Mouse (Mus musculus): ENCODE measurements around the gene Coro2b. TPM values are rescaled to one million over a fixed set of nuclear protein-coding genes. Genes with fewer than 3 reads are reported as not detected.

Gene Coro2b
- 19.9 and 22.1 TPM in 2 replicates for polyA plus RNA-seq (2015; fragmentation: Nextera tagmentation; extraction: Ambion mirVana)

DNA sequence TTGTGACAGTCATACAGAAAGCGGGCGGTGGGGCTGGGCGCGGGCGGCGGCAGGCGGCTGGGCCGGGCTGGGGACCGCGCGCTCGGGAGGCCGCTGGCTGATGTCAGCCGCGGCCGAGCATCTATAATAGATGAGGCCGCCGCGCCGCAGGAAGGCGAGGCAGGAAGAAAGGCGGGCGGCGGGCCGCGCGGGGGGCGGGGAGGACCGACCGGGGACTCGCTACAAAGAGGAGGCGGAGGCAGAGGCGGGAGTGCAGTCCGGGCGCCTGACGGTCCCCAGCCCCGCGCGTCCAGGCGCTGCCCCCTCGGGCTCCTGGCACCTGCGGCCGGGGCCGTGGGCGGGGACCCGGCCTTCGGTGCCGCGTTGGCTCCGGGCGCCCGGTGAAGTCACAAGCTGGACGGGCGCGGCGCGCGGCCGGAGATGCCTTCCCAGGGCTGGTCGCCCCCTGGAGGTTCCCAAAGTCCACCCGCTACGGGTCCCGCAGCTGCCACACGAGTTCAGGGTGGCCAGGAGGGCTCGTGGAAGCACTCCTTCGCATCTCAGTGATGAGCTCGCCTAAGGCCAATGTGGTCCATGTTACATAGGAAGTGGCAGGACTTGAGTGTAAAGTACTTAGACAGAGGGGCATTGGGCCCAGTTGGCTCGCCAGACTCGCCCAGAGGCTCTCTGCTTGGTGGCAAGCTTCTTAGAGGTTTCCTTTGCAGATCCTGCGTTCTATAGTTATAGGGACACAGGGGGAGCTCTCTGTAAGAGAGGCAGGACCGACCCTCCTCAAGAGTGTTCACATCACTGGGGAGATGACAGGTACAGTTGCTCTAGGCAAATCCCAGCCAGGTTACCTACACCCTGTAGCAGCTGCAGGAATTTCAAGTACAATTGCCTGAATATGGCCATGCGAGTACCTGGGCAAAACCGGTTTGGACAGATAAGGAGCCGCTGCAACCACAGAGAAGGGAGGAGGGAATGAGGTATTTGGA is at the start of gene Coro2b:
Gene Coro2b (minus strand): TSS at position 390 of the 977 bp plus-strand sequence.
- Histone ChIP-seq H3K36me3 (ENCODE audit: insufficient read depth, low read length) (no peaks in the 10 kb centered on the region), H3K4me1 (ENCODE audit: insufficient read depth, low read length) (peaks cover 19% of the 10 kb centered on the region), H3K9me3 (ENCODE audit: low read length) (no peaks in the 10 kb centered on the region), H3K27me3 (ENCODE audit: insufficient read depth, low read length) (0 out of 2 replicates have a peak, but pooled peaks cover 5% of the 10 kb centered on the region), H3K4me2 (replicated peaks; ENCODE audit: low read depth, low read length) (peak within 1 kb of the TSS; percentile 88), H3K27ac (ENCODE audit: low read length) (peak within 1 kb of the TSS; percentile 13), H3K9ac (replicated peaks; ENCODE audit: low read length) (peak within 1 kb of the TSS; percentile 82), H3K4me3 (ENCODE audit: low read length) (peak within 1 kb of the TSS; percentile 72)
- ATAC-seq (ENCODE audit: low FRiP score, low TSS enrichment): peak; percentile 58
- WGBS: 2% methylated on average over 68 of the region's 74 CpGs

DNA sequence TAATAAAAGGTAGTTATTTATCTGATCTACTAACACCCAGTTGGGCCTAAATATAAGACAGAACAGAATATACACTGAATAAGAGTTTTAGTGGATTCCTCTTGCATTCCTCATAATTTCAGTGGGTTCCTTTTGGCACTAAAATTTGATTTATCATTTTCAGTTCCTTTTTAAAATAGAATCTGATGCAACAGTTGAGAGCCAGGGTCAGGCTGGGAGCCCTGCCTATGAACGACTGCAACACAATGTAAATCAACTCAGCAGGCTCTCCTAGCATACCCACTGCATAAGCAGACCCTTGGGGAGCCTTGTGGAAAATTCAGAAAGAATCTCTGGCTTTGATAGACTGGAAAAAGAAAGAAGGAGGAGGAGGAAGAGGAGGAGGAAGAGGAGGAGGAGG is 40.7 kb upstream of the Coro2b start:
- H3K9ac ChIP-seq (replicated peaks; ENCODE audit: low read length): no peak overlapping the region
- 29% methylated on average over 1 of the region's 1 CpGs for WGBS
- no peak overlapping the region for H3K27ac ChIP-seq (ENCODE audit: low read length)
- no peak overlapping the region for H3K4me2 ChIP-seq (replicated peaks; ENCODE audit: low read depth, low read length)
- no peak for ATAC-seq (ENCODE audit: low FRiP score, low TSS enrichment)
- no peaks in the 10 kb centered on the region for H3K36me3 ChIP-seq (ENCODE audit: insufficient read depth, low read length)
- no peaks in the 10 kb centered on the region for H3K9me3 ChIP-seq (ENCODE audit: low read length)
- no peaks in the 10 kb centered on the region for H3K27me3 ChIP-seq (ENCODE audit: insufficient read depth, low read length)
- no peak overlapping the region for H3K4me3 ChIP-seq (ENCODE audit: low read length)
- H3K4me1 ChIP-seq (ENCODE audit: insufficient read depth, low read length): no peaks in the 10 kb centered on the region

DNA sequence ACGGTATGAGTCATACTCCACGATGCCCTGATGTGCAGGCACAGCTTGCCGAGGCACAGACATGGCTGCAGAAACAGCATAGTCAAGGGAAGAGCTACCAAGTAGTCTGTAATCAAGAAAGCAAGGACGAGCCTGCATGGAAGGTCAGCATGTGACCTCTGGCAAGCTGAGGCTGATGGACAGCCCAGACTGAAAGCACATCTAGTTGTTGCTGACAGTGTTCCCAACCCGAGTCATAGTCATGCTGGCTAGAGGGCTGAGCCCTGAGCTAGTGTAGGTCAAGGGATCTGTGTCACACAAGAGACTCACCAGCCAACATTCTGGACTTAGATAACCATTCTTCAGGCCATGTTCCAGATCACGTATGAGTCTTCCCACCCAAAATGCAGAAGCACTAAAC is 32.3 kb upstream of the Coro2b start:
- ATAC-seq (ENCODE audit: low FRiP score, low TSS enrichment): no peak
- peaks cover 6% of the 10 kb centered on the region; the same call in 1 of the 2 replicates for H3K9me3 ChIP-seq (ENCODE audit: low read length)
- no peaks in the 10 kb centered on the region for H3K4me1 ChIP-seq (ENCODE audit: insufficient read depth, low read length)
- 84% methylated on average over 6 of the region's 6 CpGs for WGBS
- no peak overlapping the region for H3K9ac ChIP-seq (replicated peaks; ENCODE audit: low read length)
- no peak overlapping the region for H3K4me3 ChIP-seq (ENCODE audit: low read length)
- no peak overlapping the region for H3K27ac ChIP-seq (ENCODE audit: low read length)
- no peaks in the 10 kb centered on the region for H3K36me3 ChIP-seq (ENCODE audit: insufficient read depth, low read length)
- no peaks in the 10 kb centered on the region for H3K27me3 ChIP-seq (ENCODE audit: insufficient read depth, low read length)
- no peak overlapping the region for H3K4me2 ChIP-seq (replicated peaks; ENCODE audit: low read depth, low read length)

DNA sequence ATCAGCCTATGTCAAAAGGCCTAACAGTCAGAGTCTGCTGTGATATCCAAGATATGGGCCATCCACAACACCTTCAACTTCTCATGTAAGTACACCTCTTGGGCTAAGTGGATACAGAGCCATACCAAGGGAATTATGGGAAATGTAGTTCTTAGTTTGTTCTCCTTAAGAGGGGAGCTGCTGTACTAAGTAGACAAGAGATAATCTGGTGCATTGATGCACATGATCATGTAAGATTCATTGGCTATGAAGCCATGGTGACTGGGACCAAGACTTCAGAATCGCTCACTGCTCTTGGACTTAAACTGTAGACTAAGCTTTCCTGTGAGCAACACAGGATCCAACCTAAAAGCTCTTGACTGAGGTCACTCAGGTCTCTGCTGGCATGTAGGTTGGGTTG is 31.0 kb upstream of the Coro2b start:
- H3K4me1 ChIP-seq (ENCODE audit: insufficient read depth, low read length): no peaks in the 10 kb centered on the region
- no peak overlapping the region for H3K9ac ChIP-seq (replicated peaks; ENCODE audit: low read length)
- no peaks in the 10 kb centered on the region for H3K27me3 ChIP-seq (ENCODE audit: insufficient read depth, low read length)
- H3K4me3 ChIP-seq (ENCODE audit: low read length): no peak overlapping the region
- 94% methylated on average over 1 of the region's 1 CpGs for WGBS
- H3K4me2 ChIP-seq (replicated peaks; ENCODE audit: low read depth, low read length): no peak overlapping the region
- peaks cover 6% of the 10 kb centered on the region; the same call in 1 of the 2 replicates for H3K9me3 ChIP-seq (ENCODE audit: low read length)
- no peak for ATAC-seq (ENCODE audit: low FRiP score, low TSS enrichment)
- H3K27ac ChIP-seq (ENCODE audit: low read length): no peak overlapping the region
- H3K36me3 ChIP-seq (ENCODE audit: insufficient read depth, low read length): no peaks in the 10 kb centered on the region

DNA sequence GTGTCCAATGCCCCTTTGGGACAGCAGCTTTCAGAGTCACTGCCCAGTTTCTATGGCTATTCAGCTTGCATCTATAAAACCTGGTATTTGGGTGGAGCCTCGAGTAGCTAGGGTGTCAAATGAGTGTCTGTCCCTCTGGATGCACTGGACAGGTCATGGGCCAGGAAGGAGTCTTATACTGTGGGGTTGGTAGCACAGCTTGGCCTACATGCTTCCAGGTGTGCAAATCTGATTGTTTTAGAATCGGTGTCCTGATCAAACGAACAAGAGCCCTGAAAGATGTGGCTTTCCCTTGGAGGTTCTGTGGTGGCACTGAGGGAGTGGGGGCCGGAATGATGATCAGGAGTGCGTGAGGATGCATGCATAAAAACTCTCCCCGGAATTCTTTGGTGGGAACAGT is 25.4 kb upstream of the Coro2b start:
- Histone ChIP-seq H3K9me3 (ENCODE audit: low read length) (peaks cover 6% of the 10 kb centered on the region; the same call in 1 of the 2 replicates), H3K4me1 (ENCODE audit: insufficient read depth, low read length) (peaks cover 4% of the 10 kb centered on the region; the same call in 1 of the 2 replicates), H3K4me3 (ENCODE audit: low read length) (no peak overlapping the region), H3K36me3 (ENCODE audit: insufficient read depth, low read length) (no peaks in the 10 kb centered on the region), H3K27me3 (ENCODE audit: insufficient read depth, low read length) (no peaks in the 10 kb centered on the region), H3K9ac (replicated peaks; ENCODE audit: low read length) (no peak overlapping the region), H3K27ac (ENCODE audit: low read length) (no peak overlapping the region), H3K4me2 (replicated peaks; ENCODE audit: low read depth, low read length) (no peak overlapping the region)
- 87% methylated on average over 6 of the region's 6 CpGs for WGBS
- ATAC-seq (ENCODE audit: low FRiP score, low TSS enrichment): no peak

DNA sequence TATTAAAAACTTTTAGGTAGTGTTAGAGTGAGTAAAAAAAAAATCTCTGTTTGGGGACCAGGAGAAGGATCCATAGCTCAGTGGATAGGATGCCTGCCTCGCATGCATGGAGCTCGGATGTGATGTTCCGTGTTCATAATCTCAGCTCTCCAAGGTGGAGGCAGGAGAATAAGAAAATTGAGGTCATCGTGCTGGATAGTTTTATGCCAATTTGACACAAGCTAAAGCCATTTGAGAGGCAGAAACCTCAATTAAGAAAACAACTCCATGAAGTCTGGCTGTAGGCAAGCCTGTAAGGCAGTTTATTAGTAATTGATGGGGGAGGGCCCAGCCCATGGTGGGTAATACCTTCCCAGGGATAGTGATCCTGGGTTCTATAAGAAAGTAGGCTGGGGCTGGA is 23.6 kb upstream of the Coro2b start:
- ATAC-seq (ENCODE audit: low FRiP score, low TSS enrichment): no peak
- H3K4me2 ChIP-seq (replicated peaks; ENCODE audit: low read depth, low read length): no peak overlapping the region
- H3K27ac ChIP-seq (ENCODE audit: low read length): no peak overlapping the region
- H3K9ac ChIP-seq (replicated peaks; ENCODE audit: low read length): no peak overlapping the region
- peaks cover 4% of the 10 kb centered on the region; the same call in 1 of the 2 replicates for H3K4me1 ChIP-seq (ENCODE audit: insufficient read depth, low read length)
- H3K36me3 ChIP-seq (ENCODE audit: insufficient read depth, low read length): no peaks in the 10 kb centered on the region
- no peak overlapping the region for H3K4me3 ChIP-seq (ENCODE audit: low read length)
- no peaks in the 10 kb centered on the region for H3K27me3 ChIP-seq (ENCODE audit: insufficient read depth, low read length)
- WGBS: 87% methylated on average over 4 of the region's 4 CpGs
- H3K9me3 ChIP-seq (ENCODE audit: low read length): peaks cover 4% of the 10 kb centered on the region; the same call in 1 of the 2 replicates

DNA sequence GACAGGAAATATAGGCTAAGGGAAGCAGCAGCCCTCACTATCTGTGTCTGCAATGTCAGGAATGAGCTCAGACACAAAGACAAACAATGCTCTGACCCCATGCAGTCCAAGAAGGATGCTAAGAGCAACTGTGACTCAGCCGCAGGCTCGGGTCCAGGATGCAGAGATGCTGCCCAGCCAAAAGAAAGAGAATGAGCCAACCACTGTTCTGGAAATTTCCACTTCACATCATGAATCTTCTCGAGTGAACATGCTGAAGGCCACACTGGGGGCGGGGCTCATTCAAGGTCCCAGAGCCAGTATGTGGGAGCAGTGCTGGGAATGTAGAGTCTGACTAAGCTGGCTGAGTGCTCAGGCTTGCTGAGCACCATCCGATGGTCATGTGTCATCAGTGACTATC is 23.2 kb upstream of the Coro2b start:
- H3K36me3 ChIP-seq (ENCODE audit: insufficient read depth, low read length): no peaks in the 10 kb centered on the region
- ATAC-seq (ENCODE audit: low FRiP score, low TSS enrichment): peak; percentile 89
- H3K4me1 ChIP-seq (ENCODE audit: insufficient read depth, low read length): peaks cover 4% of the 10 kb centered on the region; the same call in 1 of the 2 replicates
- peak overlapping the region; percentile 46; the same call in 1 of the 2 replicates for H3K27ac ChIP-seq (ENCODE audit: low read length)
- H3K9me3 ChIP-seq (ENCODE audit: low read length): no peaks in the 10 kb centered on the region
- no peak overlapping the region for H3K4me2 ChIP-seq (replicated peaks; ENCODE audit: low read depth, low read length)
- H3K4me3 ChIP-seq (ENCODE audit: low read length): no peak overlapping the region
- H3K27me3 ChIP-seq (ENCODE audit: insufficient read depth, low read length): no peaks in the 10 kb centered on the region
- 43% methylated on average over 5 of the region's 5 CpGs for WGBS
- no peak overlapping the region for H3K9ac ChIP-seq (replicated peaks; ENCODE audit: low read length)

DNA sequence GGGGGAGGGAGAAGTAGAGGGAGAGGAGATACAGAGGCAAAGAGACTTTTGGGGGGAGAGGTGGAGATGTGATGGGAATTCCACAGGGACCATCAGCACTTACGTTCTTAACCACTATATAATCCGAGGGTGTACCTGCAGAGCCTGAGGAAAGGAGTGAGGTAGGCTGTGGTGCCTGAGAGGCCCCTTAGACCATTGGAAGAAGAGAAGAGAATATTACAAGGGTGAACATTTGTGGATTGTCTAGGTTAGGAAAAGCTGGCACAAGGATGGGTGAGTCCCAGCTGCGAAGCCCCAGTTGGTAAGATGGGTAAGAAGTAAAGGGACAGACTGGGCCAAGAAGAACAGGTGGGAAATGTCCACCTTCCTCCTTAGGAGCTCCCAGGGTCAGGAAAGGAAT is 22.6 kb upstream of the Coro2b start:
- peaks cover 4% of the 10 kb centered on the region; the same call in 1 of the 2 replicates for H3K4me1 ChIP-seq (ENCODE audit: insufficient read depth, low read length)
- H3K4me3 ChIP-seq (ENCODE audit: low read length): no peak overlapping the region
- H3K27me3 ChIP-seq (ENCODE audit: insufficient read depth, low read length): no peaks in the 10 kb centered on the region
- H3K36me3 ChIP-seq (ENCODE audit: insufficient read depth, low read length): no peaks in the 10 kb centered on the region
- peak overlapping the region; percentile 46; the same call in 1 of the 2 replicates for H3K27ac ChIP-seq (ENCODE audit: low read length)
- no peak for ATAC-seq (ENCODE audit: low FRiP score, low TSS enrichment)
- WGBS: 78% methylated on average over 3 of the region's 3 CpGs
- no peak overlapping the region for H3K9ac ChIP-seq (replicated peaks; ENCODE audit: low read length)
- no peaks in the 10 kb centered on the region for H3K9me3 ChIP-seq (ENCODE audit: low read length)
- no peak overlapping the region for H3K4me2 ChIP-seq (replicated peaks; ENCODE audit: low read depth, low read length)

DNA sequence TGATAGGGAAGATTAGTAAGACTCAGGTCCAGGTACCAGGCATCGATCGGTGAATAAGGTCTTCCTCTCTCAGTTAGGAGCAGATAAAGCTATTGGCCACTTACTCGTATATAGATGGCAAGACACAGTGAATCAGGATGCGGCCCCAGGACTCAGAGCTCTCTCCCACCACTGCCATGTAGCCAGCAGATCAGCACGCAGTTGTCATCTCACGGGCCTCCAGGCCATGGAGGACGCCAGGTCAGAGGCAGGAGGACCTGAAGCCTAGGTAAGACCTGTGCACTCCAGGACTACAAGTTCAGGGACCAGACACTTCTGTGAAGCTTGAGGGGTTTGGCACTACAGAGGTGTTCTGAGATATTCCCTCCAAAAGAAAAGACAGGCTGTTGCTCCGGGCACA is 21.2 kb upstream of the Coro2b start:
- H3K4me3 ChIP-seq (ENCODE audit: low read length): no peak overlapping the region
- no peak overlapping the region for H3K9ac ChIP-seq (replicated peaks; ENCODE audit: low read length)
- H3K27me3 ChIP-seq (ENCODE audit: insufficient read depth, low read length): no peaks in the 10 kb centered on the region
- H3K4me1 ChIP-seq (ENCODE audit: insufficient read depth, low read length): peaks cover 4% of the 10 kb centered on the region; the same call in 1 of the 2 replicates
- H3K27ac ChIP-seq (ENCODE audit: low read length): no peak overlapping the region
- H3K4me2 ChIP-seq (replicated peaks; ENCODE audit: low read depth, low read length): no peak overlapping the region
- ATAC-seq (ENCODE audit: low FRiP score, low TSS enrichment): no peak
- WGBS: 93% methylated on average over 8 of the region's 8 CpGs
- no peaks in the 10 kb centered on the region for H3K36me3 ChIP-seq (ENCODE audit: insufficient read depth, low read length)
- no peaks in the 10 kb centered on the region for H3K9me3 ChIP-seq (ENCODE audit: low read length)

DNA sequence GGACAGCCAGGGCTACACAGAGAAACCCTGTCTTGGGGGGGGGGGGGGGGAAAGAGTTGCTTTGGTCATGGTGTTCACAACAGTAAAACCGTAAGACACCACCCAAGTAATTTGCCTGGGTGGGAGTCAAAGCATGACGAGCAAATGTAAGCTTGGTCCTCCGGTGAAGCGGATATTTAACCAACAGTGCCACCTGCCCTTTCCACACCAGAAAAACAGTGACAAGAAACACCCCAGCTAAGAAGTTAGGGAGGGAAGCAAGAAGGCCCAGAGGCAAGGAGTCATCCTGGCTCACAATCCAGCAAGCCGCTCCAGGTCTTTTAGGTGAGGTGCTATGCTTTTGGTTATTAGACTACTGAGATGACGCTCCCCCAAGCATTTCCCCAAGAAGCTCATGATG is 19.9 kb upstream of the Coro2b start:
- ATAC-seq (ENCODE audit: low FRiP score, low TSS enrichment): no peak
- H3K27ac ChIP-seq (ENCODE audit: low read length): no peak overlapping the region
- no peak overlapping the region for H3K4me3 ChIP-seq (ENCODE audit: low read length)
- no peaks in the 10 kb centered on the region for H3K27me3 ChIP-seq (ENCODE audit: insufficient read depth, low read length)
- 94% methylated on average over 6 of the region's 6 CpGs for WGBS
- H3K4me2 ChIP-seq (replicated peaks; ENCODE audit: low read depth, low read length): no peak overlapping the region
- H3K9me3 ChIP-seq (ENCODE audit: low read length): no peaks in the 10 kb centered on the region
- no peaks in the 10 kb centered on the region for H3K36me3 ChIP-seq (ENCODE audit: insufficient read depth, low read length)
- H3K4me1 ChIP-seq (ENCODE audit: insufficient read depth, low read length): peaks cover 4% of the 10 kb centered on the region; the same call in 1 of the 2 replicates
- H3K9ac ChIP-seq (replicated peaks; ENCODE audit: low read length): no peak overlapping the region
